Mouse (Mus musculus): Measurements from ENCODE around the gene Gnai1.

- no peak for TF ChIP-seq CTCF (IDR thresholded peaks at IDR 0.05; ENCODE audit: low read depth)
- no peak for TF ChIP-seq EP300 (IDR thresholded peaks at IDR 0.05; ENCODE audit: low read depth)
Measured at GRCm38 (mm10) chr5:18282095-18282494, 78.1 kb downstream of the Gnai1 start.
